Comparison of ENCODE assay signal across 9 mouse cellular contexts in genomic region chr11:119297996-119298395, GRCm38 (mm10). TPM values are rescaled to one million over a fixed set of nuclear protein-coding genes. Genes with fewer than 3 reads are reported as not detected.
DNase-seq lines count a peak whose midpoint lies in the region; ATAC-seq and TF ChIP-seq lines count a peak whose summit lies in the region.
"Had no signal": no experiment of that assay in that cellular context is flagged by ENCODE, and none has a peak within 500 bp of the region (broad histone marks: within the 10 kb centered on the region; RNA-seq: fewer than 3 reads in every experiment).

No protein-coding gene starts in this region.

- peaks cover 17% of the 10 kb centered on the region for H3K4me1 ChIP-seq in kidney, embryonic 16.5 days (ENCODE audit: insufficient read depth, low read length)
- peaks cover 5% of the 10 kb centered on the region; the same call in 1 of the 2 replicates for H3K4me1 ChIP-seq in bone marrow macrophage, adult 2 months (ENCODE audit: control insufficient read depth, insufficient read depth, low read length)
- peaks cover 25% of the 10 kb centered on the region for H3K4me1 ChIP-seq in neural tube, embryonic 15.5 days

- peaks cover 48% of the 10 kb centered on the region for H3K36me3 ChIP-seq in kidney, embryonic 16.5 days (ENCODE audit: insufficient read depth, low read length)
- peaks cover 51% of the 10 kb centered on the region for H3K36me3 ChIP-seq in neural tube, embryonic 15.5 days

- H3K4me2 ChIP-seq in kidney, embryonic 16.5 days (replicated peaks; ENCODE audit: low read depth, low read length) = peak overlapping the region; percentile 89; the same call in 1 of the 2 replicates
- H3K4me2 ChIP-seq in neural tube, embryonic 15.5 days = peak overlapping the region; percentile 85; the same call in 1 of the 2 replicates

- H3K9ac ChIP-seq in kidney, embryonic 16.5 days (replicated peaks; ENCODE audit: low read length) = no peak overlapping the region
- H3K9ac ChIP-seq in neural tube, embryonic 15.5 days (replicated peaks) = no peak overlapping the region

- no peak for TF ChIP-seq CTCF in bone marrow macrophage, adult 2 months (IDR thresholded peaks at IDR 0.05; ENCODE audit: low read depth, low read length)

- 75% methylated on average over 6 of the region's 6 CpGs for WGBS in kidney, embryonic 16.5 days
- WGBS in neural tube, embryonic 15.5 days = 88% methylated on average over 6 of the region's 6 CpGs

- H3K27me3 ChIP-seq in kidney, embryonic 16.5 days (ENCODE audit: insufficient read depth, low read length) = no peaks in the 10 kb centered on the region
- no peaks in the 10 kb centered on the region for H3K27me3 ChIP-seq in neural tube, embryonic 15.5 days (replicated peaks)

- no peak for ATAC-seq in kidney, embryonic 16.5 days (ENCODE audit: low FRiP score, low TSS enrichment)
- no peak for ATAC-seq in neural tube, embryonic 15.5 days (ENCODE audit: low FRiP score)

- no peak overlapping the region for H3K4me3 ChIP-seq in kidney, embryonic 16.5 days (ENCODE audit: low read length)
- H3K4me3 ChIP-seq in bone marrow macrophage, adult 2 months (ENCODE audit: insufficient read depth, low read length) = peak overlapping the region; percentile 28
- no peak overlapping the region for H3K4me3 ChIP-seq in neural tube, embryonic 15.5 days (replicated peaks)

- no peaks in the 10 kb centered on the region for H3K9me3 ChIP-seq in kidney, embryonic 16.5 days (ENCODE audit: low read length)
- H3K9me3 ChIP-seq in neural tube, embryonic 15.5 days (replicated peaks) = no peaks in the 10 kb centered on the region

- no peak for TF ChIP-seq POLR2A in bone marrow macrophage, adult 2 months (IDR thresholded peaks at IDR 0.05; ENCODE audit: borderline replicate concordance, low read depth, low read length)

- H3K27ac ChIP-seq in kidney, embryonic 16.5 days (ENCODE audit: low read length) = no peak overlapping the region
- no peak overlapping the region for H3K27ac ChIP-seq in bone marrow macrophage, adult 2 months (ENCODE audit: insufficient read depth, low read depth, low read length)
- no peak overlapping the region for H3K27ac ChIP-seq in neural tube, embryonic 15.5 days (replicated peaks)

- DNase-seq in kidney, adult 8-10 months = no peak
- DNase-seq in induced T-regulatory cell, adult 2 months (ENCODE audit: low read depth) = peak; percentile 57
- no peak for DNase-seq in adrenal gland, adult 8-10 months
- no peak for DNase-seq in adrenal gland, postnatal 25 days
- no peak for DNase-seq in c-Kit-positive CD71-positive TER-119-positive erythroid progenitor cells, embryonic 14.5 days (ENCODE audit: low spot score)
- DNase-seq: adrenal gland, postnatal 14 days had no signal

RNA-seq across cellular contexts. Expression of gene Eif4a3, which starts 1.9 kb away (rescaled TPM):
- polyA plus RNA-seq in kidney, embryonic 16.5 days (2015; fragmentation: Nextera tagmentation; extraction: Ambion mirVana) = 381 and 389 TPM in 2 replicates
- polyA plus RNA-seq in bone marrow macrophage, adult 2 months (2012; ENCODE audit: insufficient read depth, insufficient read length, missing spikeins) = 105 and 120 TPM in 2 replicates
- 241 and 279 TPM in 2 replicates for polyA plus RNA-seq in neural tube, embryonic 15.5 days (2015; fragmentation: Nextera tagmentation; extraction: Ambion mirVana)
- 100 to 1,000 TPM; 130 to 147 (median 132) TPM for total RNA-seq in adrenal gland, adult 8-10 months (2022)
- total RNA-seq in adrenal gland, postnatal 25 days (2021) = 121 and 129 TPM in 2 replicates

RNA-seq across cellular contexts. Expression of gene Card14, which starts 9.6 kb away (rescaled TPM):
- polyA plus RNA-seq in kidney, embryonic 16.5 days (2015; fragmentation: Nextera tagmentation; extraction: Ambion mirVana) = 0.36 and 0.52 TPM in 2 replicates
- not detected in 2 replicates for polyA plus RNA-seq in bone marrow macrophage, adult 2 months (2012; ENCODE audit: insufficient read depth, insufficient read length, missing spikeins)
- 0.33 and 0.69 TPM in 2 replicates for polyA plus RNA-seq in neural tube, embryonic 15.5 days (2015; fragmentation: Nextera tagmentation; extraction: Ambion mirVana)
- total RNA-seq in adrenal gland, adult 8-10 months (2022) = 1 to 10 TPM in 1 of 4 experiments, under 1 TPM in 3; 0.12 to 1.1 (median 0.75) TPM
- total RNA-seq in adrenal gland, postnatal 25 days (2021) = 0.30 and 0.38 TPM in 2 replicates

RNA-seq across cellular contexts. Expression of gene Gaa, which starts 30.3 kb away (rescaled TPM):
- polyA plus RNA-seq in kidney, embryonic 16.5 days (2015; fragmentation: Nextera tagmentation; extraction: Ambion mirVana) = 80.7 and 82.6 TPM in 2 replicates
- 58.3 and 65.2 TPM in 2 replicates for polyA plus RNA-seq in bone marrow macrophage, adult 2 months (2012; ENCODE audit: insufficient read depth, insufficient read length, missing spikeins)
- 102 and 105 TPM in 2 replicates for polyA plus RNA-seq in neural tube, embryonic 15.5 days (2015; fragmentation: Nextera tagmentation; extraction: Ambion mirVana)
- total RNA-seq in adrenal gland, adult 8-10 months (2022) = 100 to 1,000 TPM; 128 to 162 (median 139) TPM
- 101 and 102 TPM in 2 replicates for total RNA-seq in adrenal gland, postnatal 25 days (2021)

RNA-seq across cellular contexts. Expression of gene Sgsh, which starts 57.3 kb away (rescaled TPM):
- 8.3 and 8.7 TPM in 2 replicates for polyA plus RNA-seq in kidney, embryonic 16.5 days (2015; fragmentation: Nextera tagmentation; extraction: Ambion mirVana)
- polyA plus RNA-seq in bone marrow macrophage, adult 2 months (2012; ENCODE audit: insufficient read depth, insufficient read length, missing spikeins) = 39.6 and 41.9 TPM in 2 replicates
- 4.7 and 5.6 TPM in 2 replicates for polyA plus RNA-seq in neural tube, embryonic 15.5 days (2015; fragmentation: Nextera tagmentation; extraction: Ambion mirVana)
- total RNA-seq in adrenal gland, adult 8-10 months (2022) = 10 to 100 TPM; 21.9 to 28.3 (median 24.9) TPM
- 21.6 and 26.9 TPM in 2 replicates for total RNA-seq in adrenal gland, postnatal 25 days (2021)

RNA-seq across cellular contexts. Expression of gene Slc26a11, which starts 57.4 kb away (rescaled TPM):
- 11.3 and 12.5 TPM in 2 replicates for polyA plus RNA-seq in kidney, embryonic 16.5 days (2015; fragmentation: Nextera tagmentation; extraction: Ambion mirVana)
- polyA plus RNA-seq in bone marrow macrophage, adult 2 months (2012; ENCODE audit: insufficient read depth, insufficient read length, missing spikeins) = 50.6 and 63.4 TPM in 2 replicates
- 5.8 and 7.3 TPM in 2 replicates for polyA plus RNA-seq in neural tube, embryonic 15.5 days (2015; fragmentation: Nextera tagmentation; extraction: Ambion mirVana)
- 10 to 100 TPM in 2 of 4 experiments, 1 to 10 TPM in 2; 9.0 to 10.2 (median 9.9) TPM for total RNA-seq in adrenal gland, adult 8-10 months (2022)
- total RNA-seq in adrenal gland, postnatal 25 days (2021) = 9.5 and 13.1 TPM in 2 replicates
